Mouse (Mus musculus) limb, embryonic 15.5 days (tissue): ENCODE results near the gene Rabl6. TPM values are rescaled to one million over a fixed set of nuclear protein-coding genes. Genes with fewer than 3 reads are reported as not detected.

ENCODE experiments used
- ATAC-seq: fragments of 200-750 bp; cut with Nextera tagmentation; 2 replicates; pipeline ENCODE4 v1.8.0; 2017; ENCODE audit warnings: low read depth, moderate TSS enrichment; ENCODE audit not compliant: insufficient number of reproducible peaks, low FRiP score, low TSS enrichment
- H3K27ac ChIP-seq: fragments of 300-500 bp; sonication (generic); 2 replicates; pipeline ENCODE4 v1.5.1; 2015; ENCODE audit warnings: moderate library complexity, mild to moderate bottlenecking, inconsistent platforms
- H3K27me3 ChIP-seq: fragments of 300-500 bp; sonication (generic); 2 replicates; pipeline ENCODE4 v1.6.1; 2015; ENCODE audit warnings: inconsistent platforms
- H3K36me3 ChIP-seq: fragments of 300-500 bp; sonication (generic); 2 replicates; pipeline ENCODE4 v1.6.1; 2015; ENCODE audit warnings: inconsistent platforms
- H3K4me1 ChIP-seq: fragments of 300-500 bp; sonication (generic); 2 replicates; pipeline ENCODE4 v1.6.1; 2015; ENCODE audit warnings: inconsistent platforms
- H3K4me2 ChIP-seq: fragments of 300-500 bp; sonication (generic); 2 replicates; pipeline ENCODE4 v1.6.1; 2015; ENCODE audit warnings: mild to moderate bottlenecking, inconsistent platforms
- H3K4me3 ChIP-seq: fragments of 300-500 bp; sonication (generic); 2 replicates; pipeline ENCODE4 v1.5.1; 2015; ENCODE audit warnings: mild to moderate bottlenecking, inconsistent platforms
- H3K9ac ChIP-seq: fragments of 300-500 bp; sonication (generic); 2 replicates; pipeline ENCODE4 v1.6.1; 2015; ENCODE audit warnings: inconsistent platforms
- H3K9me3 ChIP-seq: fragments of 300-500 bp; sonication (generic); 2 replicates; pipeline ENCODE4 v1.6.1; 2016; ENCODE audit warnings: inconsistent platforms
- WGBS: fragments of 180-500 bp; shearing (Covaris S2); methylation state at CpG from one replicate; pipeline ENCODE4 v1.1.7; 2015; 5-methylcytosine and 5-hydroxymethylcytosine counted together
- polyA plus RNA-seq: library from polyadenylated mRNA; unstranded; fragments of >200 nt; fragmentation: Nextera tagmentation; extraction: Ambion mirVana; gene quantifications from 2 replicates; pipeline ENCODE4 v1.2.1, GENCODE M21; 2015

Rabl6 gene
- polyA plus RNA-seq, 1 experiment from 2014 or later: 73.6 TPM

DNA sequence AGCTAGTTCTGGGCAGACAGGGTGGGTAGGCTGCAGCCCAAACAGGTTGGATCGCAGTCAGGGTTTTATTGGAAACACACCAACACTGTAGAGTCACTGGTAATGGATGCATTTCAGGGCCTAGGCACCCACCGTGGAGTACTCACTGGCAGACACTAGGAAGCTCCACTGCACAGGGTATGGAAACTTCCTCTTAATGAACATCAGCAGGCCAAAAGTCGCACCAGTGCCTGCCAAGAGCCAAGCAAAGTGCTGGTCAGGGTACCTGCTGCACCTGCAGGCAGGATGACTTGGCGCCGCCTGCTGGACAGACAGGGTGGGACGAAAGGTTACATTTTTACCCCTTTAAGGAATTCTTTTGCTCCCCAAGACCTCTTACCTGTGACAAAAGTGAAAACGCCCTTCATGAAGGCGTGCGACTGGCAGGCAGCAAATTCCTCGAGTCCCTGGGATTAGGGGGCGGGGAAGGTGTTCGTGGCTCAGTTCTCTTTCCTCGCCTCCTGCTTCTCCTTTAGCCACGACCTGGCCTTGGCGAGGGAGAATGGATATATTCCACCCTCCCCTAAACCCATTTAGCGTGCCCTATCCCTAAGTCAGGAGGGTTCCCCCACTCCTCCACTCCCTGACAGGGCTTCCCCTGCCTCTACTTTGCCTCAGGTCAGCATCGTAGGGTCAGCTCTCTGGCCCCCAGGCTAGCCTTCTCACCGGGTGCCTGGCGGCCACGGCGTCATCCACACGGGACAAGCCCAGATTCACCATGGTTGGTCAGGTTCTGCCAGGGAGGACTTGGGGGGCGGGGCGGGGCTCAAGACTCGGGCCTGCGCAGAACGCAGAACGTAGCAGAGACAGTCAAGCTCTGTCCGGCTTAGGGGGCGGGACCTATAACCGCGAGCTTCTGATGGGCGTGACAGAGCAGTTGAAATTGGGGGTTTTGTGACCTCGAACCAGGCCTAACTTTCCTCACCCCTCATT, 13.2 kb upstream of the Rabl6 start, which contains the start of gene Tmem141:
TSS of gene Tmem141 (minus strand) at position 777 of the 972 bp plus-strand sequence.
- Histone ChIP-seq H3K27me3 (peaks cover 26% of the 10 kb centered on the region), H3K27ac (peak within 1 kb of the TSS; percentile 85), H3K4me1 (peaks cover 20% of the 10 kb centered on the region), H3K4me2 (peak within 1 kb of the TSS; percentile 82), H3K9me3 (no peaks in the 10 kb centered on the region), H3K36me3 (no peaks in the 10 kb centered on the region), H3K4me3 (peak within 1 kb of the TSS; percentile 53), H3K9ac (peak within 1 kb of the TSS; percentile 45; the same call in 1 of the 2 replicates)
- 4% methylated on average over 34 of the region's 34 CpGs for WGBS
- ATAC-seq: peak; percentile 84

DNA sequence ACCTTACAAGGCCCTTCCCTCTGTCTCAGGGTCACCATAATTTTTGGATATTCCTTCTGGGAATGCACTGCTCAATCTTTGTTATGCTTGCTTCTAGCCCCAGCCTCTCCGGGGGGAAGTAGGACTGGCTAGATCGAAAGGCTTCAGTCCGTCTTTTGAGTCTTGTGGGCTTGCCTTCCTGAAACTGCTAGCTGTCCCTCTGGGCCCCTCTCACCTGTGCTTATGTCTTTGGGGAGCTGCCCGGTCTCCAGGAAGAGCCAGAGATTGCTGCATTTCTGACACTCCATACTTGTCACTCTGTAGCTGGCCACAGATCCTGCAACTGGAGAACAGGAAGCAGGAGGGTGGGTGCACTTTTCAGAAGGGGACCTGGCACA, 12.5 kb upstream of the Rabl6 start:
- peak overlapping the region; percentile 82 for H3K4me2 ChIP-seq
- H3K36me3 ChIP-seq: no peaks in the 10 kb centered on the region
- peak overlapping the region; percentile 53; the same call in 1 of the 2 replicates for H3K4me3 ChIP-seq
- peak overlapping the region; percentile 85; the same call in 1 of the 2 replicates for H3K27ac ChIP-seq
- H3K27me3 ChIP-seq: peaks cover 33% of the 10 kb centered on the region
- peak overlapping the region; percentile 14; the same call in 1 of the 2 replicates for H3K9ac ChIP-seq
- no peak for ATAC-seq
- peaks cover 27% of the 10 kb centered on the region for H3K4me1 ChIP-seq
- 75% methylated on average over 4 of the region's 4 CpGs for WGBS
- no peaks in the 10 kb centered on the region for H3K9me3 ChIP-seq

DNA sequence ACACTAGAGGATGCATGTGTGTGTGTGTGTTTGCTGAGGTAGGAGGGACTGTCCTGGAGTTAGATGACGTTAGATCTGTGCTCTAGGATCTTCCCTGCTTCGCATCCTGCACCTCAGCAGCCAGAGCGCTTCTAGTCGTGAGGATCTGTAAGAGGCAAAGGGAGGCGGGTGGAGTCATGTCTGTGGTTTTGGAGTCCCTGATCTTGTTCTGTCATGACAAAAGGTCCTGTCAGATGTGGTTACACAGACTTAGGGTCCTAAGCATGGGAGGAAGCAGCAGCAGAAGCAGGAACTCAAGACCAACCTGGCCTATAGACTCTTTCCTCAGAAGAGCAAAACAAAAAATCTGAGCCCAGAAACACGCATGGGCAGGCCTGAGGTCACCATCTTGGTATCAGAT, 12.1 kb upstream of the Rabl6 start:
- peaks cover 38% of the 10 kb centered on the region for H3K27me3 ChIP-seq
- 67% methylated on average over 6 of the region's 6 CpGs for WGBS
- H3K9ac ChIP-seq: no peak overlapping the region

DNA sequence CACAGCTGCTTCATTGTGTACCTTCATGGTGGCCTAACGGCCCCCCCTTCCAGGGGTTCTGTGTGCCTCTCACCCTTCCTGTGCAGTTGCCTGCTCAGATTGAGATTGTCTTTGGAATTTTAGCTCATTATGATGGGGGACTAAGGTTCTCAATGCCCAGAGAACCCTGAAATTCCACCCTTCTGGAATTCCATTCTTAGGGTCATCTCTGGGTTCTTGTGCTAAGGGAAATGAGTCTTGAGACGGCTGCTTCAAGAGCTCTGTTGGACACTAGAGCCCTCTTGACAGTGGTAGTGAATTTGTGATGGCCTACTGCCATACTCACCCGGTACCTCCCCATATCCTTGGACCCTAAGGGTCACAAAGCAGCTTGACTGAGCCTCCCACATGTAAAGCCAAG, 9.3 kb upstream of the Rabl6 start, which contains the start of gene Ccdc183:
TSS of gene Ccdc183 (minus strand) at position 101 of the 400 bp plus-strand sequence.
- Histone ChIP-seq H3K4me1 (peaks cover 29% of the 10 kb centered on the region), H3K27me3 (peaks cover 58% of the 10 kb centered on the region), H3K4me3 (peak within 1 kb of the TSS; percentile 24; the same call in 1 of the 2 replicates), H3K9me3 (no peaks in the 10 kb centered on the region), H3K4me2 (peak within 1 kb of the TSS; percentile 37; the same call in 1 of the 2 replicates), H3K36me3 (no peaks in the 10 kb centered on the region), H3K9ac (0 out of 2 replicates have a peak within 1 kb of the TSS, but pooled peaks have one; percentile 1), H3K27ac (no peak within 1 kb of the TSS)
- no peak for ATAC-seq
- WGBS: 76% methylated on average over 3 of the region's 3 CpGs

More for the DNA sequence above, 12.1 kb upstream of the Rabl6 start:
- no peak overlapping the region for H3K4me2 ChIP-seq
- H3K27ac ChIP-seq: no peak overlapping the region
- no peaks in the 10 kb centered on the region for H3K36me3 ChIP-seq
- H3K9me3 ChIP-seq: no peaks in the 10 kb centered on the region
- peaks cover 29% of the 10 kb centered on the region for H3K4me1 ChIP-seq
- no peak for ATAC-seq
- H3K4me3 ChIP-seq: no peak overlapping the region

DNA sequence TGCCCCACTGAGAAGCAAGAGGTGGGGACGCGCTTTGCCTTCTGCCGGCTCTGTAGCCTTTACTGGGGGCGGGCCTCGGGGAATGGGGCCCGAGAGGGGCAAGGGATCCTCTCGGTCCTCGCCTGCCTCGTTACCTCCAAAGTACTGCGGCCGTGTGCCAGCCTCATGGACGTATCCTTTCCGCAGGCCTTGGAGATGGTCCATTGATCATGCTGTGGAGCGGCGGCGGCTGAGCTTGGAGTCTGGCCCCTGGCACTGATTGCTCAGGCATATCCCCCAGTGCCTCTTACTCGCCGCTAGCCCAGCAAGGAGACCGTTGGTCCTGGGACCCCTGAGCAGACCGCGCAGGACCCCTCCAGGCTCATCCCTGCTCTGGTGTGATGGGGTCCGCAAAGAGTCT, 8.1 kb upstream of the Rabl6 start:
- no peaks in the 10 kb centered on the region for H3K9me3 ChIP-seq
- WGBS: 19% methylated on average over 22 of the region's 22 CpGs
- no peak overlapping the region for H3K27ac ChIP-seq
- ATAC-seq: no peak; the same call in 1 of the 2 replicates
- H3K36me3 ChIP-seq: no peaks in the 10 kb centered on the region
- H3K4me2 ChIP-seq: peak overlapping the region; percentile 37
- H3K4me3 ChIP-seq: peak overlapping the region; percentile 24
- H3K4me1 ChIP-seq: peaks cover 24% of the 10 kb centered on the region
- 0 out of 2 replicates have a peak overlapping the region, but pooled peaks have one; percentile 1 for H3K9ac ChIP-seq
- peaks cover 58% of the 10 kb centered on the region for H3K27me3 ChIP-seq

DNA sequence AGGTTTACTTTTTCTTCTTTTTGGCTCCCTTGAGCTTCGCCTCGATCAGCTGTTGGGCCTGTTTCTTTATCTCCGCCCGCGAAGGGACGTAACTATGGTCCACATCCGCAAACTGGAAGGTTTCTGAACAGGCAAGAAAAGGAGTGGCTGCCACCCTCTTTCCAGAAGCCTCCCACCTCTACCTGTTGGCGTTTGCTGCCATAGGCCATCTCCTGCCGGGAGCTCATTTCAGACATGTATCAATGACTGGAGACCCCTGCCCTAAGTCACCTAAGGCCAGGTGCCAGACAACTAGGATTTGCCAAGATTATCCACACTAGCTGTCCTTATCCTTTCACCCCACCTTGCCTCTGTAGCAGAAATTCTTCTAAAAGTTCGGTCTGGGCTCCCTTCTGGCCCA, 350 bp upstream of the Rabl6 start:
- H3K36me3 ChIP-seq: peaks cover 7% of the 10 kb centered on the region; the same call in 1 of the 2 replicates
- H3K4me1 ChIP-seq: peaks cover 18% of the 10 kb centered on the region
- peaks cover 4% of the 10 kb centered on the region; the same call in 1 of the 2 replicates for H3K27me3 ChIP-seq
- peak overlapping the region; percentile 97 for H3K27ac ChIP-seq
- peak overlapping the region; percentile 98 for H3K9ac ChIP-seq
- peak overlapping the region; percentile 95 for H3K4me3 ChIP-seq
- peak overlapping the region; percentile 61 for H3K4me2 ChIP-seq
- 58% methylated on average over 10 of the region's 10 CpGs for WGBS
- ATAC-seq: peak; percentile 7; the same call in 1 of the 2 replicates
- no peaks in the 10 kb centered on the region for H3K9me3 ChIP-seq

DNA sequence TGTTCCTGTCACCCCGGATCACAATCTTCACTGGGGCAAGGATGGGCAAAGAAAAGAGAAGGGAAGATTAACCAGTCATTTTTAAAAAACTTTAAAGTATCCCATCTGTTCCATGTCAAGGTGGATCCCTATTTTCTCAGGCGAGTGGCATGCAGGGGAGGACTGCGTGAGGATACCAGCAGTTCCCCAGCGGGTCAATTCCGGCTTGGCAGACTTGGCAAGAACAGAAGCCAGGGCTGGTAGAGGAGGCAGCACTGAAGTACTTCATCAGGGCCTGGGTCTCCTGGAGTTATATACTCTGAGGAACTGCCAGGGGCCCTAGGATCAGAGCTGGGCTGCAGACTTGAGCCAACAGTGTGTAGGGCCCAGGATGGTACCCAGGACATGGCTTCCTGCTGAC, 5.8 kb downstream of the Rabl6 start:
- H3K4me2 ChIP-seq: no peak overlapping the region
- H3K9me3 ChIP-seq: no peaks in the 10 kb centered on the region
- no peak overlapping the region for H3K4me3 ChIP-seq
- H3K27ac ChIP-seq: no peak overlapping the region
- H3K36me3 ChIP-seq: peaks cover 60% of the 10 kb centered on the region
- H3K9ac ChIP-seq: no peak overlapping the region
- H3K27me3 ChIP-seq: no peaks in the 10 kb centered on the region
- peaks cover 12% of the 10 kb centered on the region for H3K4me1 ChIP-seq
- WGBS: 91% methylated on average over 5 of the region's 5 CpGs
- no peak for ATAC-seq

DNA sequence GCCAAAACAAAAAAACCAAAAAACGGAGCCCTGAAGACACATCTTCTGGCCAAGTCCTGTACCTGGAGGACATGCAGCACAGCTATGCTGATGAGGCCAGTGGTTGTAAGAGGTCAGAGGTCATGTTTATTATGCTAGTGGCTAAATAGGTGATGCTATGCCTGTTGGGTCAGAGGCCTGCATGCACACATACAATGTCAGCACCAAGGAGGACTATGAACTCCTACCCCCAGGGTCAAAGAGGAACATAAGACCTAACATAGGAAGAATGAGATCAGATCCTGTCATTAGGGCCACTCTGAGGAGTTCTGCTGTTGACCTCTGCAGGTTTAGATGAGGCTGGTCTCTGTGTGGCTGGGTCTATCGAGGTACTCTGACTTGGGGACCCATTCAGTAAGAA, 8.3 kb downstream of the Rabl6 start:
- no peak overlapping the region for H3K27ac ChIP-seq
- no peaks in the 10 kb centered on the region for H3K4me1 ChIP-seq
- H3K9ac ChIP-seq: no peak overlapping the region
- no peak overlapping the region for H3K4me2 ChIP-seq
- H3K4me3 ChIP-seq: no peak overlapping the region
- H3K27me3 ChIP-seq: no peaks in the 10 kb centered on the region
- 77% methylated on average over 2 of the region's 2 CpGs for WGBS
- ATAC-seq: no peak
- H3K9me3 ChIP-seq: no peaks in the 10 kb centered on the region
- H3K36me3 ChIP-seq: peaks cover 85% of the 10 kb centered on the region

DNA sequence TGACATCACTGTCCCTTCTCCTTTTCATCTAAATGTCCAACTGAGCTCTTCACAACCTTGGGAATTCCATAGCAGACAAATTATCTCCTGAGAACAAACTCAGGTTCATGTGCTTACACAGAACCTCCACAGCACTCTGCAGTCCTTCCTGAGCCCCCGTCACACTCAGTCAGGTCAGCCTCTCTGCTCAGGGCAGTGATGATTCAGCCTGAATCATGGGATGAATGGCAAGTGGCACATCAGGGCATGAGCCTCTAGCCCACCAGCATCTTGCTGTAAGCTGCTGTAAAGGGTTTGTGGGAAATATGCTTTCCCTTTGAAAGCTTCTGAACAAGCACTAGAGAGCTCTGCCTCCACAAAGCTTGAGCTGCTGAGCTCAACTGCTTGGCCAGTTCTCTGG, 9.6 kb downstream of the Rabl6 start:
- peaks cover 85% of the 10 kb centered on the region for H3K36me3 ChIP-seq
- no peaks in the 10 kb centered on the region for H3K9me3 ChIP-seq
- H3K27me3 ChIP-seq: no peaks in the 10 kb centered on the region
- WGBS: 89% methylated on average over 1 of the region's 1 CpGs
- H3K9ac ChIP-seq: no peak overlapping the region
- no peak overlapping the region for H3K4me3 ChIP-seq
- H3K4me2 ChIP-seq: no peak overlapping the region
- H3K4me1 ChIP-seq: no peaks in the 10 kb centered on the region
- no peak for ATAC-seq
- no peak overlapping the region for H3K27ac ChIP-seq

DNA sequence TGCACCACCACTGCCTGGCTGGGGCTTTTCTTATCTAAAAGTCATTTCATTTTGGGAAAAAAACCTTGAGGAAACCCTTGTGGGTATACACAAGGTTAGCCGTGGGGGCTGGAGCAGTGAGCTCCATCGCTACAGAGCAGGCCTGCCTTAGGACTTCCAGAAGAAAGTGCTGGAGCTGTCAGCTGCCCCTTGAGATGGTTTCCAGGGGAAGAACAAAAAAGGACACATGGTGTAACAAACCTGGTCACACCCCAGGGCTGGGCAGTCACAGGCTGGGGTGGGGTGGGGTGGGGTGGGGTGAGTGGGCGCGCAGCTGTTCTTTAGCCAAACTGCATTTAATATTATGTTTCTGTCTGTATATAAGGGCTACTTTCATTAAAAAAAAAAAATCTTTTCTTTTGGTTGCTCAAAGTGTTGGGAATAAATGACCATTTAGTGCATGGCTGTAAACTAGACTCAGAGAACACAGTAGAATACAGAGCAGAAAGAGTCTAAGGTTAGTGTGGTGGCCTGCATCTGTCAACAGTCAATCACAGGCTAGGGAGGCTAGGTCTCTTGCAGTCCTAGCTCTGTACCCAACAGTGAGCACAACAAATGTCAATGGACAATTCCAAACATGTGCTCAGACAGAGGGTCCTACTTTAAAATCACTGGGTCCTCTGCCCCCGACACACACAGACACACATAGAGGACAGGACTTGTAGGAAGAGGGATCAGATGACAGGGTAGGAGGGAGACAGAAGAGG, 11.4 kb downstream of the Rabl6 start:
- no peak; the same call in 1 of the 2 replicates for ATAC-seq
- H3K27me3 ChIP-seq: no peaks in the 10 kb centered on the region
- peaks cover 94% of the 10 kb centered on the region for H3K36me3 ChIP-seq
- H3K27ac ChIP-seq: no peak overlapping the region
- no peak overlapping the region for H3K4me3 ChIP-seq
- no peaks in the 10 kb centered on the region for H3K9me3 ChIP-seq
- 93% methylated on average over 5 of the region's 5 CpGs for WGBS
- H3K4me1 ChIP-seq: no peaks in the 10 kb centered on the region
- no peak overlapping the region for H3K9ac ChIP-seq
- no peak overlapping the region for H3K4me2 ChIP-seq

DNA sequence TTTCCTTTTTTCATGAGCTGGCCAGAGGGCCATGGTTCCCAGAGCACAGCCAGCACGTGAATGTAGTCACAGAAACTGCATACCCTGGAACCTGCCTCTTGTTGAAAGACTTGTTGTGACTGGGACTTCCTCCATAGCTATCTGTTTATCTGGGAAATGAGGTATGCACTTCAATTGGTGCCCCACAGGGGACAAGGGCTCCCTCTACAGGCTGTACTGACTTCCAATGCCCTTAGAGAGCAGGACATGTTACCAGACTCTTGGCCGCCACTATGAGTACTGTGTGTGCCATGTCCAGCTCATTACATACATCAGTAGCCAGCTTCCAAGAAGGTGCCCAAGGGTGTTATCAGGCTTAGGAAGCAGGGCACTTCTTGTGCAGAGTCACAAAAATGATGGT, 16.5 kb downstream of the Rabl6 start:
- peaks cover 93% of the 10 kb centered on the region for H3K36me3 ChIP-seq
- no peak overlapping the region for H3K4me3 ChIP-seq
- ATAC-seq: no peak
- no peak overlapping the region for H3K4me2 ChIP-seq
- H3K4me1 ChIP-seq: no peaks in the 10 kb centered on the region
- no peaks in the 10 kb centered on the region for H3K27me3 ChIP-seq
- H3K9ac ChIP-seq: no peak overlapping the region
- H3K27ac ChIP-seq: no peak overlapping the region
- H3K9me3 ChIP-seq: no peaks in the 10 kb centered on the region
- WGBS: 87% methylated on average over 2 of the region's 2 CpGs
